Mouse (Mus musculus) ES-Bruce4 (cell line): ENCODE measurements around the gene Hist1h4i. TPM values are rescaled to one million over a fixed set of nuclear protein-coding genes. Genes with fewer than 3 reads are reported as not detected.
A peak's percentile ranks its signal among the peaks of the same experiment; 100 is the strongest.

Experiments
- H3K27ac ChIP-seq: 2 replicates; pipeline ENCODE4 v1.5.1; 2012; ENCODE audit warnings: low read length, inconsistent platforms; ENCODE audit not compliant: insufficient read depth
- H3K27me3 ChIP-seq: 2 replicates; pipeline ENCODE4 v1.6.1; 2012; ENCODE audit warnings: mild to moderate bottlenecking, low read length, inconsistent platforms; ENCODE audit not compliant: control insufficient read depth, poor library complexity, insufficient read depth, severe bottlenecking
- H3K36me3 ChIP-seq: 2 replicates; pipeline ENCODE4 v1.6.1; 2012; ENCODE audit warnings: inconsistent platforms, mild to moderate bottlenecking, low read length, moderate library complexity; ENCODE audit not compliant: control insufficient read depth, poor library complexity, insufficient read depth, severe bottlenecking
- H3K4me1 ChIP-seq: one replicate; pipeline ENCODE4 v1.8.1; 2011; ENCODE audit warnings: low read length; ENCODE audit not compliant: control insufficient read depth, insufficient read depth
- H3K4me3 ChIP-seq: 2 replicates; pipeline ENCODE4 v1.5.1; 2011; ENCODE audit warnings: low read depth, mild to moderate bottlenecking, low read length
- H3K9ac ChIP-seq: 2 replicates; pipeline ENCODE4 v1.6.1; 2012; ENCODE audit warnings: low read depth, mild to moderate bottlenecking, inconsistent platforms; ENCODE audit not compliant: poor library complexity, severe bottlenecking
- H3K9me3 ChIP-seq: replicated peaks from 2 replicates; pipeline ENCODE4 v1.6.1; 2012; ENCODE audit warnings: mild to moderate bottlenecking, low read length, inconsistent platforms; ENCODE audit not compliant: control insufficient read depth, poor library complexity, insufficient read depth, severe bottlenecking
- CTCF ChIP-seq: IDR thresholded peaks from one replicate; pipeline ENCODE4 v1.8.1; 2011; ENCODE audit warnings: low read depth, low read length
- EP300 ChIP-seq: IDR thresholded peaks from 2 replicates; pipeline ENCODE4 v1.6.1; 2011; ENCODE audit warnings: low read depth, low read length; ENCODE audit not compliant: insufficient read depth
- POLR2A ChIP-seq: IDR thresholded peaks from one replicate; pipeline ENCODE4 v1.8.1; 2011; ENCODE audit warnings: low read length; ENCODE audit not compliant: insufficient read depth
- polyA plus RNA-seq: library from polyadenylated mRNA; stranded (reverse); fragments of >200 nt; gene quantifications from 2 replicates; pipeline ENCODE4 v1.2.4, GENCODE M21; 2011; ENCODE audit warnings: low read depth; ENCODE audit not compliant: missing spikeins, insufficient read depth, insufficient read length

The Hist1h4i gene
- polyA plus RNA-seq, 1 experiment = 6.5 TPM

GRCm38 (mm10) chr13:21994896-21995295 lies 46.3 kb downstream of the Hist1h4i start:
- peak overlapping the region; percentile 64 for H3K4me3 ChIP-seq
- peaks cover 2% of the 10 kb centered on the region for H3K4me1 ChIP-seq
- no peaks in the 10 kb centered on the region; the same call in 1 of the 2 replicates for H3K9me3 ChIP-seq
- TF ChIP-seq POLR2A (no peak), EP300 (no peak), CTCF (no peak)
- no peak overlapping the region for H3K27ac ChIP-seq
- H3K9ac ChIP-seq = peak overlapping the region; percentile 38
- H3K27me3 ChIP-seq = peaks cover 9% of the 10 kb centered on the region
- H3K36me3 ChIP-seq = no peaks in the 10 kb centered on the region

DNA sequence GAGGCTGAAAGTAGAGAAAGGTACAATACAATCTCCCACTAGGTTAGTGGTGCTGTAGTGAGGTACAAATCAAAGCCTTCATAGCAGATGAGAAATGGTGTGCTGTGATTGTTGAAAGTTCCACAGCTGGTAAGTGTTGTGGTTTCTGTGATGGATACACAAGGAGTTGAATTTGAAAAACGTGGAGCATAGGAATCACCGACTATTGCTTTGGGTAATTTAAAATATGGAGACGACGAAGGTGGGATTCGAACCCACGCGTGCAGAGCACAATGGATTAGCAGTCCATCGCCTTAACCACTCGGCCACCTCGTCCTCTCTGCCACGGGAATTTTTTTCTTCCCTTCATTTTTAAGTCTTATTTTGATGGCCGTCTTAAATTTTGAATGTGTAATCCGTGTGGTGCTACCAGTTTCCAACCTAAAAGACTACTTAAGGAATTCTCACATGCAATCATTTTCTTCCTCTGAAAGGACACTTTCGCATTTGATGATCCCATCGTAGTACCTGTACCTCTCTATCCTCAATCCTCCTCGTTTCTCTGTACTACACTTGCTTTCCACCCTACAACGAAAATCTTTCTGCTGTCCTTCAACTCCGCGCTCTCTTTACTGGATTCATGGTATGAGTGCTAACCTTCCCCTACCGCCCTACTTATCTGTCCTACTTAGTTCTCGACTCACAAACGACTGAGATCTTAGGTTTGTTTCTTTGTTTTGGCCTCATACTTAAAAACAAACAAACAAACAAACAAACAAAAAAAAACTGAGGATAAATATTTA lies 47.0 kb downstream of the Hist1h4i start:
- H3K27me3 ChIP-seq = peaks cover 8% of the 10 kb centered on the region
- H3K36me3 ChIP-seq = no peaks in the 10 kb centered on the region
- peak overlapping the region; percentile 63 for H3K9ac ChIP-seq
- TF ChIP-seq POLR2A (no peak), EP300 (no peak), CTCF (no peak)
- peaks cover 2% of the 10 kb centered on the region for H3K4me1 ChIP-seq
- no peaks in the 10 kb centered on the region; the same call in 1 of the 2 replicates for H3K9me3 ChIP-seq
- peak overlapping the region; percentile 55 for H3K4me3 ChIP-seq
- no peak overlapping the region for H3K27ac ChIP-seq

GRCm38 (mm10) chr13:21992550-21992949 lies 48.6 kb downstream of the Hist1h4i start:
- H3K36me3 ChIP-seq = no peaks in the 10 kb centered on the region
- no peaks in the 10 kb centered on the region; the same call in 1 of the 2 replicates for H3K9me3 ChIP-seq
- no peak overlapping the region for H3K27ac ChIP-seq
- TF ChIP-seq EP300 = no peak
- no peak for TF ChIP-seq POLR2A
- no peak for TF ChIP-seq CTCF
- no peak overlapping the region for H3K4me3 ChIP-seq
- H3K27me3 ChIP-seq = no peaks in the 10 kb centered on the region
- H3K4me1 ChIP-seq = peaks cover 2% of the 10 kb centered on the region
- H3K9ac ChIP-seq = no peak overlapping the region

Other genes with a start within 250 kb of the Hist1h4i start
- 16.9 and 28.4 TPM in 2 replicates for gene Hist1h2bq, start 231.2 kb downstream of the Hist1h4i start, polyA plus RNA-seq
- gene Hist1h2ao, start 230.9 kb downstream of the Hist1h4i start, polyA plus RNA-seq = not detected in 2 replicates
- gene Hist1h4m, start 229.6 kb downstream of the Hist1h4i start, polyA plus RNA-seq = 12.0 and 17.7 TPM in 2 replicates
- 16.5 and 26.2 TPM in 2 replicates for gene Hist1h4n, start 209.2 kb downstream of the Hist1h4i start, polyA plus RNA-seq
- 47.5 and 51.1 TPM in 2 replicates for gene Hist1h2ap, start 207.9 kb downstream of the Hist1h4i start, polyA plus RNA-seq
- 18.1 and 27.4 TPM in 2 replicates for gene Hist1h2br, start 207.6 kb downstream of the Hist1h4i start, polyA plus RNA-seq
- gene Zfp184, start 96.3 kb downstream of the Hist1h4i start, polyA plus RNA-seq = 8.1 and 11.5 TPM in 2 replicates
- not detected in 2 replicates for gene Pom121l2, start 60.2 kb downstream of the Hist1h4i start, polyA plus RNA-seq
- 4.1 and 6.9 TPM in 2 replicates for gene Prss16, start 31.6 kb downstream of the Hist1h4i start, polyA plus RNA-seq
- gene Hist1h2ah, start 5.8 kb downstream of the Hist1h4i start, polyA plus RNA-seq = 13.0 and 17.2 TPM in 2 replicates
- gene Hist1h2bk, start 5.5 kb downstream of the Hist1h4i start, polyA plus RNA-seq = 54.4 and 58.6 TPM in 2 replicates
- gene Hist1h2ag, start 1.6 kb upstream of the Hist1h4i start, polyA plus RNA-seq = 6.3 and 7.9 TPM in 2 replicates
- 14.6 and 19.9 TPM in 2 replicates for gene Hist1h2bj, start 1.9 kb upstream of the Hist1h4i start, polyA plus RNA-seq
- gene Vmn1r188, start 43.1 kb upstream of the Hist1h4i start, polyA plus RNA-seq = not detected in 2 replicates
- not detected in 2 replicates for gene Vmn1r189, start 64.5 kb upstream of the Hist1h4i start, polyA plus RNA-seq
- gene Vmn1r191, start 142.6 kb upstream of the Hist1h4i start, polyA plus RNA-seq = not detected in 2 replicates
- gene Vmn1r192, start 149.8 kb upstream of the Hist1h4i start, polyA plus RNA-seq = not detected in 2 replicates
- gene Vmn1r193, start 181.8 kb upstream of the Hist1h4i start, polyA plus RNA-seq = not detected in 2 replicates
- gene Vmn1r194, start 202.9 kb upstream of the Hist1h4i start, polyA plus RNA-seq = not detected in 2 replicates
- gene Vmn1r195, start 229.2 kb upstream of the Hist1h4i start, polyA plus RNA-seq = not detected in 2 replicates
- gene Vmn1r196, start 248.6 kb upstream of the Hist1h4i start, polyA plus RNA-seq = not detected in 2 replicates